Mouse (Mus musculus): ENCODE results near the gene Med21.
A peak's percentile ranks its signal among the peaks of the same experiment; 100 is the strongest.

DNA sequence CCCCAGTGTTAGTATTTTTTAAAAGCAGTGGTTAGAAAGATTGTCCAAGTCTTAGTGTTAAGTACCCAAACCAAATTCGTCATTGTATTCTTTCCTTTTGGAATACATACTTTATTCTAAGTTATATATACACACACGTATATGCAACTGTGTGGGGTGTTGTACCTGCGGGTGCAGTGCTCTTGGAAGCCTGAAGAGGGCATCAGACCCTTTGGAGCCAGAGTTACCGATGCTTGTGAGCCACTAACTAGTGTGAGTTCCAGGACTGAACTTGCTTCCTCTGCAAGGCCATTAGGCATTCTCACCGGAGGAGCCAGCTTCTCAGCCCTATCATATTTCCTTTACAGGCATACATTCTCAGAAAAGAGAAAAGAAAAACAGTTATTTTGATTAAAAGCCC is 20.3 kb downstream of the Med21 start:
- peak; percentile 22; the same call in 1 of the 2 replicates for TF ChIP-seq CTCF (IDR thresholded peaks at IDR 0.05; ENCODE audit: borderline replicate concordance, control insufficient read depth, extremely low read depth, insufficient read depth, low read length, poor library complexity)
- TF ChIP-seq POLR2A (IDR thresholded peaks at IDR 0.05; ENCODE audit: control insufficient read depth, extremely low read depth, insufficient read depth, low read length, poor library complexity) = no peak
